Mouse (Mus musculus): ENCODE results near the gene Abcd4. TPM values are rescaled to one million over a fixed set of nuclear protein-coding genes. Genes with fewer than 3 reads are reported as not detected.

Abcd4 gene
- total RNA-seq (2021) = 1 to 10 TPM; 4.2 to 5.9 TPM
- long read RNA-seq, experiment 1, partial matches to known transcripts = 0 of 3 reads
- long read RNA-seq, experiment 1, other reads (novel, unspliced or antisense) = 1 of 3 reads
- long read RNA-seq, experiment 2, partial matches to known transcripts = 0 of 5 reads
- long read RNA-seq, experiment 2, other reads (novel, unspliced or antisense) = 4 of 5 reads

DNA sequence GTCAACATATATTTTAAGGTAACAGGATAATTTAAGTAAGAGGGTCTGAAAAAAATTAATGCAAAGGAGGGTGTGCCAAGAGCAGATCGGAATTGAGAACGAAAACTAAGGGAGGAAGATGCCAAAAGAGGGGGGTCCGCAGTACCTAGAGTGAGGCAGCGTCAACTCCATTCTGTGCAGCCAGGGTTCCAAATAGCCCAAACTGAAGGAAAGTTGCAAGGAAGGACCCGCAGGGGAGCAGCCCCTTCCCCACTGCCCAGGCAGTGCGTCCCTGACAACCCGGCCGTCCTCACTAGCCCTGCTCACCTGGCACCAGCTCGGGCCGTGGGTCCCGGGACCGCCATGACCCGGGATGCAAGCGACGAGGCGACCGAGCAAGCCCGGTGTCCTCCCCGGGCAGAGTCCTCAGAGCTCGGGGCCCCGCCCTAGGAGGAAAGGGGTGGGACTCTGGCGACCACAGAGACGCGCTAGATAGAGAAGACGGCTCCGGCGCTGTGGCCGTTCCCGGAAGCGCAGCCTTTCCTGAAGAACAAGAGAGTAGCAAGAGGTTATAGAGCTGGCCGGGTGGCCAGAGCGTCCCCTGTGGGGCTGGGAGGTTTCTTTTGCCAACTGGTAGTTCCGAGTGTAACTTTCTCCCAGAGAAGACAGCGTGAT lies at the start of gene Abcd4:
Gene Abcd4 (minus strand): TSS at position 437 of the 654 bp plus-strand sequence.
- DNase-seq = peak; percentile 95

DNA sequence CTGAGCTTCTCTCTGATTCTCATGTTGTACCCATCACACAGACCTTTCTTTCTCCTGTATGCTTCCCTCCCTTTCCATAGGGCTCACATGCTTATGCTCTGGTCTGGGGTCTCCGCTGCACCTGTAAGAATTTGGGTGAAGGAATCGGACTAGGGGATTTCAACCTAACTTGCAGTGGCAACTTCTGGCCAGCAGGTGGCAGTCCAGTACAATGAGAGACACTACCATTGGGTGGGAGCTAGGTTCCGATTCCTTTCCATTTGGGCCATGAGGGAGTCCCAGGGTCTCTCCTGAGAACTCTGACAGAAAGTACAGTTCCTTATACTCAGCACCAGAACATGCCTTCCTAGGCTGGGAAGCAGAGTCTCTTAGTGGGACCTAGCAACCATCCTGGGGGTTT lies 36.7 kb upstream of the Abcd4 start:
- no peak for DNase-seq

DNA sequence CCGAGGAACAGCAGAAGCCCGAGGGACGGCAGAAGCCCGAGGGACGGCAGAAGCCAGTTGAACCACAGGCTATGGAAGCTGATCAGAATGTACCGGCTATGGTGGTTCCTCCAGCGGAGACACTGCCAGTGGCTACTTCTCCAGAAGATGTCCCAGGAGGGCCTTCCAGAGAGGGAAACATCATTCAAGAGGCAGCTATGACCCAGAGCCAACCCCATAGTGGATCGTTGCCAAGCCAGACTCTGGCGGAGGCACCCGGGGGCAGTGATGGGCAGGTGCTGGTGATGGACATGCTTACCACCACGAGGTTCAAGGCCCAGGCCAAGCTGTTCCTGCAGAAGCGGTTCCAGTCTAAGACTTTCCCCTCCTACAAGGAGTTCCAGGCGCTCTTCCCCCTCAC lies 33.0 kb upstream of the Abcd4 start:
- DNase-seq = no peak

DNA sequence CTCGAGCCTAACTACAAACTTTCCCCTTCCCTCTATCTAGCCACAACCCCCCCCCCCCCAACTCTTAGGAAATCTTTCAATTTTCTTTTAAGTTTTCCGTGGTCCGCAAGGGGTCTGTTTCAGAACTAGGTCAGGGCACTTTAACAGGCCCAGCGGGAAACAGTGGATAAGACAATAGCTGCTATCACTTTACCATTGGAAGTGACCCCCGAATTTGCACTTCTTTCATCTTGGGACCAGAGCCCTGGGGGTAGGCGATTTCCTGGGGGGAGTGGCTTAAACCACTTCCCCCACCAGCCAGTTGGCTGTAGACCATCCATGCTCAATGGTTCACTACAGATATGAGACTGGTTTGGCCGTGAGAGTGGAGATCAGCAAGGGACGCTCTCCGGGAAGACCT lies 23.4 kb upstream of the Abcd4 start, which contains the start of gene Vrtn:
Gene Vrtn (plus strand): TSS at position 366 of the 400 bp plus-strand sequence.
- DNase-seq = no peak

DNA sequence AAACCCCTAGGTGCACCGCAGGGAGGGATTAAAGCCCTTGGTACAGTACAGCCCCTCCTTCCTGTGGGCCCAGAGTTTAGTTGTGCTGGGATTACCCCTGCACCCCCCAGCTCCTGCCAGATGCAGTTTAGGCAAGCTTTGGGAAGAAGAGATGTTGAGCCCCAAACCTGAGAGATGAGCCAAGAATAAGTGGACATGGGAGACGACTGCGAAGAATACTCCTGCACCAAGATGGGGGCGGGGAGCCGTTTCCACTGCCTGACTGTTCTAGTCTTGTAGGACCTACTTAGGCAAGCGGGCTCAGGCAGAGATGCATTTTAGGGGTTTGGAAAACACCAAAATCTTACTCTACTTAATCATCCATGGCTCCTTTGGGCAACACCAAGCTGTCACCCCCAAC lies 23.0 kb upstream of the Abcd4 start:
- DNase-seq = no peak

DNA sequence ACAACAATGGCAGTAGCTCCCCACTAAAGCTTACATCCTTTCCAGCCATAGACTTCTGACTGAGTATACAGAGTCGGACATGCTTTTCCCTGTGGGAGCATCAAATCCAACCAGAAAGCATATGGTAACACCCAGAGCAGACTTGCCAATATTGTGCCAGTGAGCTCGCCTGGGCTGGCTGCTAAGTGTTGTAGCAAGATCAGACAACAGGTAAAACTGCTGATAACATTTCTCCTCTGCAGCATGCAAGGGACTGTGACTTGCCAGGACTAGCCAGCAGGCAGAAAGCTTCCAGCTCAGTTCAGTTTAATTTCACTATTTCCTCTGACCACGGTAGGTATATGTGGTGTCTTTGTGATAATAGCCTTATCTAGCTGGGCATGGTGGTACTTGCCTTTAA lies 14.7 kb upstream of the Abcd4 start:
- DNase-seq = no peak

DNA sequence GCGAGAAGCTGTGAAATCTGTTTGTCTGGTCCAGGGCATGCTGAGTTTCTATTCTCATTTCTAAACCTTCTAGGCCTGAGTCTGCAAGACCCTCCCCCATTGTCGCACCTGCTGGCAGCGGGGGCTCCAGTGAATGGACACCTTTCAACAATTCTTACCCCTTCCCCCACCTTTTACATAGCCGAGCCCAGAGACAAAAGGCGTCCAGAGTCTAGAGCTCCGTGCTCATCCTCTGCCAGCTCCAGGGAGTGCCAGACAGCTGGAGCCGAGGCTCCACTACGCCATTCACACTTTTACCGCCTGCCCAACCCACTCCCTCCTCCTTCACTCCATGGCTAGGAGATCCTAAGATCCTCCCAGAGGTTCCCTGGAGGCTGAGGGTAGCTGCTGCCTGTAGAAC lies 7.9 kb upstream of the Abcd4 start:
- no peak for DNase-seq

DNA sequence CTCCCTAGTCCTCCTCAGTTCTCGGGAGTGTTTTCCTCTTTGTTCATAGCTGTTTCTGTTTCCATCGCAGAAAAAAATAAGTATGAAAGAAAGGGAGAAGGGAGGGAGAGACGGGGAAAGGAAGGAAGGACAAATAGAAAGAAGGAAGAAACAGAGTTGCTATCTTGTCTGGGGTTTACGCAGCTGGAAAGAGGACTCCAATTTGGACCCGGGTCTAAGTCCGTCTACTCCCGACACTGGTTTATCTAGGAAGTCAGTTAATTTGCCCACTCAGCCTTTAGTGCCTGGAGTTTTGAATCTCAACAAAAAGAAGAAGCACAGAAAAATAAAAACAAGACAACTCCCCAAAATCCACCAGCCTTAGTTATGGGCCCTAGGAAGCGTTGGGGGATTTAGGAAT lies 7.4 kb upstream of the Abcd4 start:
- DNase-seq = no peak

DNA sequence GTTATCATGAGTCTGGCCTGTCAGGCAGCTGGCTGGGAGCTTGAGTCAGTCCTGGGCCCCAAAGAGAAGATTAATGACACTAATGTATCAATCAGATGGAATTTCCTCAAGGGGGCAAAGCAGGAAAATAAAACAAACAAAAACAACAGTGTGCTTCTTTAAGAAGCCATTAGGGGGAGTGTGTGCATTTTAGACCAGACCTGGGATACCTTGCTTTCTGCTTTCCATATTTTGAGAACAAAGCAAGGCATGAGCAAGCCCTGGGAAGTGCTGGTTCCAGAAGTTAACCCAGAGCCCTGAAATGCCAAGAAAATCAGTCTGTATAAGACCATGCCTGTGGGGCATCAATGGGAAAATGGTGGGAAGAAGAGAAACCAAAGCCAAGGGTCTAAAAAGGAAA lies 3.8 kb upstream of the Abcd4 start:
- DNase-seq = no peak

DNA sequence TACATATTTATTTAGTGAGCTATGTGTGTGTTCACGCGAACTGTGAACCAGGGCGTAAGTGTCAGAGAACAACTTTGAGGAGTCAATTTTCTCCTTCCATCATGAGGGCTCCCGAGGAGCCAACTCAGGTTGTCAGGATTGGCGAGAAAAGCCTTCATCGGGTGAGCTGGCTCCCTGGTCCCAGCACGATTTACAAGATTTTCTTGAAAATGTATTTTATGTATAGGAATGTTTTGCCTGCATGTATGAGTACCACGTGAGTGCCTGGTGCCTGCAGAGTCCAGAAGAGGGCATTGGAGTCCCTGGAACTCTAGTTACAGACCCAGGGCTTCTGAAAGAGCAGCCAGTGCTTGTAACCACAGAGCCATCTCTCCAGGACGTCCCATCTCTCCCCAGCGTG lies 450 bp upstream of the Abcd4 start:
- DNase-seq = no peak

DNA sequence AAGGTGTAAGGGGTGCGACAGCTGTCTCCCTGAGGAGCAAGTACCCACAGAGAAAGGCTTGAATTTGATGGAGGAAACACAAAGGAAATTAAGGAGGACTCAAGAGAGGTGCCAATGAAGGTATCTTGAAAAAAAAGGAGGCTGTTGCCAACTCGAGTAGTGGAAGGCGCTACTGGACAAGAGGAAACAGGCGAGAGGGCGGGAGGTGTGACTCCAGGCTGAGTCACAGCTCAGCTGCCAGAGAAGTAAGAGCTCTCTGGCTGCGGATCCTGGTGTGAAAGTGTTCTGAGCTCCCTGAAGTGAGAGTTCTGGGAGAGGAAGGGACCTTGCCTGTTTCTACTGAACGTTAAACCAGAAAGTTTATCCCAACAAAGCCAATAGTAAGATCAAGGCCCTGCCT lies 2.7 kb downstream of the Abcd4 start:
- no peak for DNase-seq

DNA sequence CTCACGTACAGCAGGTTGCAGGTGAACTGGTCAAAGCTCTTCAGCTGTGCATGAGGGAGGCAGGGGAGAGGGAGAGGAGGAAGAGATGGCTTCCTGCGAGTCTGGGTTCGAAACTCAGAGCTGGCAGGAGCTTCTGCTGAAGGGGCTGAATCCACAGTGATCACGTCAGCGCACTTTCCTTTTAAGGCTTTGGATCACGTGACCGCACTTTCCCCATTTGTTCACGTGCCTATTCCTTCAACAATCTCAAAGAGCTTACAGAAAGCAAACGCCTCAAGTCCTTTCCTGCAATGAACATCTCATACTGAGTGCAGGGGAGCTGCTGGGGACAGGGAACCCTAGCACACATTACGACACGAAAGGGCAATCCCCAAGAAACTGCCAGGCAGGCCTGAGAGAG lies 3.2 kb downstream of the Abcd4 start:
- no peak for DNase-seq

DNA sequence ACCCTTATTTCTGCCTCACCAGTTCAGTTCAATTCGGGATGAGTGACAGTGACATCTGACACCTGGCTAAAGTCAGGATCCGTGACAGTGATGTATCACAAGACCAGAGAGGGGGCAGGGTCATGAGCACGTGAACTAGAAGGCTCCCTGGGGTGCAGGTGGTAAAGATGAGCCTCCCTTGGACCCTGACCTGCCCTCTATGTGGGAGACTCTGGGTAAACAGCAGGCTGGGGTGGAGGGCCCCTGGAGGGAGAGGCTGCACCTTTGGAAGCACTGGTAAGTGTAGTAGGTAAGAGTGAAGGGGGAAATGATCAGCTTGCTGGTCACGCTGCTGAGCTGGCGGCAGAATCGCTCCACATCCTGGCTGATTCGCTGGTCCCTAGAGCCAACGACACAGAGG lies 4.7 kb downstream of the Abcd4 start:
- DNase-seq = no peak

DNA sequence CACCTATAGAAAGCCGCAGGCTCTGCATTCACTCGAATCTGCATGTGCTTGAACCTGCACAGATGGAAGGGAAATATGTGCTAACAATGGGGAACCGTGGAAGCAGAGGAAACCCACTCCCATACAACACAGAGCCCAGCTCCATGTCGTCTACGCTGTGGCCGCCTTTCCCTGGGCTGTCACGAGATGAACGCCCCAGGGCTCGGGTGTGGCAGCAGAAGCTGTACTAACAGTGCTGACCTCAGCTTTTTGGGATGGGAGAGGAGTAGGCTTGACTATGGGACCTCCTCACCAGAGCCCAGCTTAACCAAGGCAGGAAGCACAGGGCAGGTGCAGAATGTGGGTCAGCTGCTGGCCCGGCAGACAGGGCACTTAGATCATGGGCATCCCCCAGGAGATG lies 5.5 kb downstream of the Abcd4 start:
- DNase-seq = no peak

DNA sequence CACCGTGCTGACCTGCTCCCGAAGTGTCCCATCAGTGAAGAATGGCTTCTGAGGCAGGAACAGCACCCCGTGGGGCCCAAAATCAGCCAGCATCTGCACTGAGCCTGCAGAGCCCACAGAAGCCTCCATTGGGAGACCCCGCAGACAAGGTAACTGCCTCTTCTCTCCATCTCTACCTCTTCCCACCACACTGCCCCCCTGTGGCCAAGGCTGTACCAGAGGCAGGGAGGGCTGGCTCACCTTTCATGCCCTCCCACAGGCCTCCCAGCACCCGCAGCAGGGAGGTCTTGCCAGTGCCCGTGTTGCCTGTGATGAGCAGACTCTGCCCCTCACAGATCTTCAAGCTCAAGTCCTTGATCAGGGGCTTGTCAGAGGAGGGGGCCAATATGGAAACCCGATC lies 11.4 kb downstream of the Abcd4 start:
- no peak for DNase-seq

DNA sequence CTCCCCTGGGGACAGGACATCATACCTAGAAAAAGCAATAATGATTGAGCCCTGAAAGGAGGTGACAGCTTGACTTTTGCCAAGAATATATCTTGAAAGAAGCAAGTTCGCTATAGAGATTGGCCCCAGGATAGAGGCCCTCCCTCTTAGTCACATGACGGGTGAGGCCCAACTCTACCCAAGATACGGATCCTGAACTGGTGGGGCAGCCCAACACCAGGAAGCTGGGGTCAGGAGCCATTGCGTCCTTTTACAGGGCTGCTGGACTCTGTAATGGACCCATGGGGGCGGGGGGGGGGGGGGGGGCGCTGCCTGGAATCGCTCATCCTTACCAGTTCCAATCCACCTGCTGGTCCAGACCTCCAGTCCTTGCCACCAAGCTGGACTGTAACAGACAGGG lies 13.2 kb downstream of the Abcd4 start:
- DNase-seq = no peak

DNA sequence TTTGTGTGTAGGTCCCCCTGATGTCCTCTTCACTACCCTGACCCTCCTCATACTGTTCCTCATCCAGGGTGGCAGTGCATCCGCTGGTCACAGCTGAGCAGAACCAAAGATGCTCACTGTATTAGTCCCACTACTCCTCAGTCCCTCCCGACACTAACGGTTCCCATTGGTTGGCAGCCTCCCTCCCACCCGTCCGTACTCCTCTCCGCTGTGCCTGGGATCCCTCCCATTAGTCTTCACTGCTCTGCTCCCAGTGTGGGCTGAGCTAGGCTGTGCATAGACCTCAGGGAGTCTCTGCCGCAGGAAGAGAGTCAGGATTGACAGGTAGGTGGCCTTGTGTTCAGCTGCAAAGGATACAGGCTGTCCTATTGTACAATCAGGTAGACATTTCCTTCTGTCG lies 18.9 kb downstream of the Abcd4 start:
- no peak for DNase-seq

DNA sequence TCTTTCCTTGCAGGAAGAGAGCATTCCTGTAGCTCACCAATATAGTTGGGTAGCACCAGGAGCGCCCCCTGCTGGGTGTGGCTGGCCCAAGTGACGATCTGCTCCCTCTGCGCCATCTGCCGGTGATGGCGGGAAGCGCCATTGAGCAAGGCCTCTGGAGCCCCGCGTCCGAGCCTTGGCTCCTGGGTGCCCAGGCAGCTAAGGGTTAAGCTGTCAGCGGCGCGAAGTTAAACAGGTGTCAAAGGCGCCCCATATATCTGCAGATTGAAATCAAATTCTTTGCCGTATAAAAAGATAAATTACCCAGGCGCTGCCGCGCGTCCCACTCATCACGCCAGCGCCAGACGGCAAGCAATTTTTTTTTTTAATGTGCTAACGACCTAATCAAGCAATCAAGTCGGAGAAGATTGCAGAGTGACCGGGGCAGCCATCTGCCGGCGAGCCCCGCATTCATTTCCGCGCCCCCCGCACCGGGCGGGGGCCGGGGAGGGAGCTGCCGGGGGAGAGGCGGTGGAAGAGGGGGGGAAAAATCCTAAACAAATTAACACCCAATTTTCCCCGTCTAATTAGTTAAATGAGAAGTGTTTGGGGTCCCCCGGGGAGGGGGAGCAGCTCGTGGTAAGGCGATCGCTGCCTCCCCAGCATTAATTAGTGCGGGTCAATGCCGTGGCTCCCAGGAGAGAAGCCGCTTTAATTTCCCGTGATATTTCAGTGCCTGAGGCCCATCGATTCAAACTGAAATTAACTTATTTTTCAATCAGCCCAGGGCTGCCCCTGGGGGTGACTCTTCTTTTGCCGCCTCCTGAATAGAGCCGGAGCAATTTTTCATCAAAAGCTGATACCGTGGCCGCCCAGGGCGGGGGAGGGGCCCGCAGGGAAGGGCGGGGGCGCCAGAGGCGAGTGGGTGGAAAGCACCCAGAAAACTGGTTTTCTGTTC lies 27.1 kb downstream of the Abcd4 start:
- DNase-seq = peak; percentile 75

DNA sequence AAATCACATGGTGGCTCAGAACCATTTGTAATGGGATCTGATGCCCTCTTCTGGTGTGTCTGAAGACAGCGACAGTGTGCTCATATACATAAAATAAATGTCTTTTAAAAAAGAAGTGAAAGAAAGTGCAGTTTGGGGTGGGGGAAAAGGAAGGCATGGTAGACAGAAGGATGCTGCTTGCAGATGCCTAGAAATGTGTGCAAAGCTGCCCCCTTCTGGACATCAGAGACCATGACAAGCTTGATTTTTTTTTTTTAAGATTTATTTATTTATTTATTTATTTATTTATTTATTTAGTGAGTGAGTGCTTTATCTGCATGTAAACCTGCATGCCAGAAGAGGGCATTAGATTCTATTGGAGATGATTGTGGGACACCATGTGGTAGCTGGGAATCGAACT lies 35.9 kb downstream of the Abcd4 start:
- no peak for DNase-seq

DNA sequence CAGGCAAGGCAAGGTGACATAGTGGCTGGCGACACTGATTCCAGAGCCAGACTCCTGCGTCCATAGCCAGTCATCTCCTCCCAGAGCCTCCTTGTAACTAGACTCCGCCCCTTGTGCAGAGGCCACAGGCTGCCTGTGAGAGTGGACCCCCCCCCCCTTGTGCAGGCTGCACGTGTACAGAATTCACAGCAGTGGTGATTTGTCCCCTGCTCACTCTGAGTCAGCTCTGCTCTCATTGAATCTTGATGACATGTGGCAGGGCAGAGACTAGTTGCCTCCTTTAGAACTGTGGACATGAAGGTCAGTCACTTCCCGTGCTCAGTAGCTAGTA lies 38.8 kb downstream of the Abcd4 start:
- no peak for DNase-seq

DNA sequence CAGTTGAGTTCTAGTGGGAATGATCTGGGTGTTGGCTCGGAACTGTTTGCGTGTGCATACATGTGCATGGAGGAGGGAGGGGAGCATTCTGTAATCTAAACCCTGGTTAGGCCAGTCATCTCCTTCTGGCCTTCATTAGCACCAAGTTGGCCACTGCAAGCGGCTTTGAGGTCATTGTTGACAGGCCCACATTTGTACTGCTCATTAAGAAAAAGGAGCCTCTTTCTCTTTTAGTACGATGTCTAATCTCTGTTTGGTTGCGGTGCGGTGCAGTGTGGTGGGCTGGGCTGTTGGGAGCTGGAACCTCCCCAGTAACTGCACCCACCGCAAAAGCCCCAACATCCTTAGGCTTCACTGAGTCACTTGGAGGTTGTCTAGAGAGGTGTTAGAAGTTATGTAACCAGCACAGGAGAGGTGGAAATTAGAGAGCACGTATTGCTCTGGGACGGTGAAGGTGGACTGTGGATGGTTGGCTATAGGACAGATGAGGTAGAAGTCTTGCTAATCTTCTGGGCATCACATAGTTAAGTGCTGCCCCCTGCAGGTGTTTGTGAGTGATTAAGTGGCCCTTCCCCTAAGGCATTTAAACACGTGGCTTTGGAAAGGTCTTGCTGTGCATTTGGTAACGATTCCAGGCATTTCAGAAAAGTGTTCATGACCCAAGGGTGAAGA lies 39.3 kb downstream of the Abcd4 start:
- no peak for DNase-seq

DNA sequence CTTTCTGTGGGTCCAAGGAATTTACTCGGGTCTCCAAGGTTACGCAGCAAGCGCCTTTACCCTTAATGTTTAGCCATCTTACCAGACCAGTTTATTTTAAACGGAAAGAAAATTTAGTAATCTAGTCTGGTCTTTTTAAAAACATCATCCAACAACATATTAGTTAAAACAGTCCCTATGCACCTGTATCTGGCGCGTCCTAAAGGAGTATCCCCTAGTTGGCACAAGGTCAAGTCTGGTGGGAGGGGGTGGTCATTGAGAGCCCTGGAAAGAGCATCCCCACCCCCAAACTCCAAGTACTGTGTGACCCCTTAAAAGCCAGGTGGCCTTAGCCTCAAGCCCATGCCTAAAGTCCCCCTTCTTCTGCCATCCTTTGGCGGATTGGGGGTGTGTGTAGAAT lies 44.1 kb downstream of the Abcd4 start:
- no peak for DNase-seq

DNA sequence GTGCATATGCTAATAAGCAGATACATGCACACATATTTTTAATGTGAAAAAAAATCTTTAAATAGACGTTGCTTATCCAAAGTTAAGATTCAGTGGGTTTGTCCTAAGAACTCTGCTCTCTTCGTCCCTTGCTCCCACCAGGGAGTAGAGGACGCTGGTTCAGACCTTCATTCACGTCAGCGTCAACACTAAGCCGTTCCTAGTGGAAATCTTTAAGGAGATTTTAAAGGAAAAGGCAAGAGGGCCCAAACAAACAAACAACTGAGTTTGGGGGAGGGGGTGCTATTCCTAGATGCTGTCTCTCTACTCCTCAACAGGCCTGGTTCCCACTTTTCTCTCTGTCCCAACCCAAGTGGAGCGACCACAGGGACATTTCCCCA lies 44.9 kb downstream of the Abcd4 start:
- no peak for DNase-seq

Data from gastrocnemius, postnatal 25 days (tissue).